Mouse (Mus musculus): ENCODE measurements around the gene 4930579F01Rik. TPM values are rescaled to one million over a fixed set of nuclear protein-coding genes. Genes with fewer than 3 reads are reported as not detected.
A peak's percentile ranks its signal among the peaks of the same experiment; 100 is the strongest.

The 4930579F01Rik gene
- total RNA-seq, 1 experiment from 2014 or later: not detected

DNA sequence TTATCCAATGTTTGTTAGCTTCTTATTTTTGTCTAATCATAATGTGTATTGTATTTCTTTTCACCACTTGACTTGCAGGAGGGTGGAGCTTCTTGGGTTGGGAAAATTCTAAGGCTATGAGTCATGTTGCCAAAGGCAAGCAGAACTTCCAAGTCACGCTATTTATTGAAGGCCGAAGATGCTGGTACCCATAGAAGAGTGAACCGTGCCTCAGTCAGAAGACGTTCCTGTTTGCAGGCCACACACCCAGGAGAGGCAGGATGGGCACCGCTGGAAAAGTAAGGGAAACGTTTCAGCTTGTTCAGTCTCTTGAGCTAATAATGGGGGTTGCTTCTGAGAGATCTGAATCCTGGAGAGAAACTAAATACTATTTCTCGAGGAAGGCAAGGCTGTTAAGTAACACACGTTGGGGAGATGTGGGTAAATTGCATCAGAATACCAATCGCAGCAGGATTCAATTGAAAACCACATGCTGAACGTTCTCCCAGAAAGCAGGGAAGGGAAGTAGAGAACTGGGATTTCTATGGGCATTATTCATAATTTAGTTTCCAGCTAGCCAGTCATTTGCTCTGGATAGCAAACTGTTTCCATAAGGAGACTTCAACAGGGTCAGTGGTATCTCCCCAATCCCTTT, 24.1 kb upstream of the 4930579F01Rik start, which contains the start of gene Adh7:
TSS of gene Adh7 (plus strand) at position 130 of the 634 bp plus-strand sequence.
- no peak for ATAC-seq (replicated peaks; ENCODE audit: low read depth, poor library complexity, severe bottlenecking)

DNA sequence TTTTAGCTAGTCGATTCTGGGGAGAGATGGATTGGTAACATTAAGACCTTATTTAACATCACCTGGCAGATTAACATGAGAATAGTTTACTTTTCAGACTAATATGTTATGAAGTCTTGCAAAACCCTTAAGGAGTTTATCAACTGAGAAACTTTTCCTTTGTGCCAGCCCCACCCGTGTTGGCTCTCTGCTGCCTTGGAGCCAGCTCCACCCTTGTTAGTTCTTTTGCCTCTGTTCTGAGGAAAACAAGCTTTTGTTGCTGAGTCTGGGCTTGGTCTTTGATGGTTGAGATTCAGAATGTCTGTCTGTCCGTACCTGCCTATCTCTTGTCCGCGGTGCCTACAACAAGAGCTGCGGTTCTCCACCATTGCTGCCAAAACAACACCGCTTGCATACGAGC, 22.5 kb upstream of the 4930579F01Rik start:
- ATAC-seq (replicated peaks; ENCODE audit: low read depth, poor library complexity, severe bottlenecking): no peak

DNA sequence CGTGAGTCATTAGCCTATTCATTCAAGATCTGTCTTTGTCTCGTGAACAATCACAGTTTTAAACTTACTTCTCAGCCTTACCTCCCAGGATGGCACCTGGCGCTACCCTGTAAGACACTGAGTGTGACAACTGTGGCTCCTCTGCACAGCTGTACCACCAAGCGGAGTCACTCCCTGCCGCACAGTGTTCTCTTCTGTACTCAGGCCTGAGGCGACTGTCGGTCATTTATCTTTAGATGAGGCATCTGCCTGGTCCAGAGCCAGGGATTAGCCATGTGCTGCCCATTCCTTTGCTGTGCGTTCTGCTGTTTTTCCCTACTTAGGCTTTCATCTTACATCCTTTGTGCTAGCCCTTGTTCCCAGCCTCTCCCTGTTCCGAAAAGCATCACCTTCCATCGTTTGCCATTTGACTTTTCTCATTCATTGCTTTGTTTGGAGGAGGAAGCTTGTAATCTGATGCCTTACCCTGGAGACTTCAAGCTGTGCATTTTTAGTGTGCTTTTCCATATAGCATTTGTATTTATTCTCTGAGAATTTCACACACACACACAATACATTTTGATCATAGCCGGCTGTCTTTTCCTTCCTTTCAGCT, 21.9 kb upstream of the 4930579F01Rik start:
- ATAC-seq (replicated peaks; ENCODE audit: low read depth, poor library complexity, severe bottlenecking): no peak

- ATAC-seq (replicated peaks; ENCODE audit: low read depth, poor library complexity, severe bottlenecking): no peak
Measured at GRCm38 (mm10) chr3:138212431-138212951, 18.9 kb upstream of the 4930579F01Rik start.

DNA sequence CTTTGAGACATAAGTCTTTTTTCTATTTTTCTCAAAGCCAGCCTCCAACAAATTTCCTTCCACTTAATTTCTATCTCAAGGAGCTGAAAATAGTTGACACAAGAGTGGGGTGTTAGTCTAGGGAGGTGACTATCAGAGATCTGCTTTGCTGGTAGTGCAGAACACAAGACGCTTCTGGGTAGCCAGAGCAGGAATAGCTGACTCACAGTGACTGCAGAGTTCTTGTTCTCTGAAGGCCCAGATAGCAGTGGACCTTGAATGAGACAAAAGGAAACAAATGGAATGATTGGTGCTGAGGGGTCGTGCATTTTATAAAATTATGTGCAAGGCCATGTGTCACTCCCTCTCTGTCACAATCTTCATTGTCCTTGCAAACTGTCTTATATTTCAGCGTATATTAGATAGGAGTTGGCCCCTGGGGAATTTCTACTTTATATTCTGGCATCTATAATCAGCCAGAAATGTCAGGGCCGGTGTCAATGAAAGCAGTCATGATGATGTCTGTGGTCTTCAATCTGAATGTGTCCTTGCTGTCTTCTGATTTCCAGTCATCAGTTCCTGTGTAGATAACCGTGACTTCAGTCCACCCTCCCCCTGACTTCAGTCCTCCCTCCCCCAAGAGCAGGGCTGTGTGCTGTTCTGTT, 16.9 kb upstream of the 4930579F01Rik start:
- ATAC-seq (replicated peaks; ENCODE audit: low read depth, poor library complexity, severe bottlenecking): peak; percentile 60

DNA sequence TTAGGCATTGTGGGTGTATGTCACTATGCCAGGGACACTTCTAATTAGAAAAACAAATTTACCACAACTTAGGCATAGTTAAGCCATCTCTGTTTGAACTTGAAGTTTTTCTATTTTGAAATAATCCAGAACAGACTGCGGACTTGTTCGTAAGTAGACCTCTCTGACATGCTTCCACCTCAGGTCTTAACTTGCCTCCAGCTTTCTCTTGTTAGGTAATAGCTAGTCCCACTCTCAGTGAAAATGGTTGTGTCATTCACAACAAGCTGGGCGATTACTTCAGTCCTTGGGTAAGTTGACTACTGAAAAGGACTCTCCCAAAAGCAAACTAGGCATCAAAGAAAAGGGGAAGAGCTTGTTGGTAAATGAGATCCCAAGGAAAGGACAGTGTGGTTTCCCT, 15.2 kb upstream of the 4930579F01Rik start:
- no peak for ATAC-seq (replicated peaks; ENCODE audit: low read depth, poor library complexity, severe bottlenecking)

- ATAC-seq (replicated peaks; ENCODE audit: low read depth, poor library complexity, severe bottlenecking): no peak
Measured at GRCm38 (mm10) chr3:138198722-138199068, 5.1 kb upstream of the 4930579F01Rik start.

DNA sequence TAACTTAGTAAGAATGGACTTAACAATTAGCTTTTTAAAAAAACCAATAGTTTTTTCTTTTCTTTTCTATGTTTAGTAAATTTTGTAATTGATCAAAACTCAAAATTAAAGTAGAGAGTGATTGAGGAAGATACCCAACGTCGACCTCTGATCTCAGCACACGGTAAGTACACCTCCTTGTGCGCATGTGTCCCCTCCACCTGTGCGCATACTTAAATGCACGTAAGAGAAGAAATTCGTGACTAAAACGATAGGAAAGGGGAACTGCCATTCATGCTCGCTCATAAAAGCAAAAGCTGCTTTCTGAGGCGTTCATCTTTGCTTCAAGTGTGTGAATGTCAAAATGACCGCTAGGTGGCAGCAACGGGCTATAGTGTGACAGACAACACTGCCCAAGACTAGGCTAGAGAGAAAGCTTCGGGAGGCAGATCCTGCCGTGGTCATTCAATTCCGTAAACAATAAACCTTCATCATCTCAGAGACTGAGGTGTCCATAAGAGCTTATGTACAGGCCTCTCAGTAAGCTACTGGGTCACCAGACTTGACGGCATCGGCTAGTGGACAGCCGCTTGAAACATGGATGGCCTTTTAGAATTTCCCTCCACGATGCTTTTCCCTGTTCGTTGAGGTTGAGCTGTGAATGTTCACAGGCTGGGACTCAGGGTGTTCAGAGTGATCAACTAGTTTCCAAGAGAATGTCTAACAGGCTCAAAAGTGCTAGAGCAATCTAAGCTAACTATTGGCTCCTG, 4.5 kb upstream of the 4930579F01Rik start:
- peak; percentile 98 for ATAC-seq (replicated peaks; ENCODE audit: low read depth, poor library complexity, severe bottlenecking)

DNA sequence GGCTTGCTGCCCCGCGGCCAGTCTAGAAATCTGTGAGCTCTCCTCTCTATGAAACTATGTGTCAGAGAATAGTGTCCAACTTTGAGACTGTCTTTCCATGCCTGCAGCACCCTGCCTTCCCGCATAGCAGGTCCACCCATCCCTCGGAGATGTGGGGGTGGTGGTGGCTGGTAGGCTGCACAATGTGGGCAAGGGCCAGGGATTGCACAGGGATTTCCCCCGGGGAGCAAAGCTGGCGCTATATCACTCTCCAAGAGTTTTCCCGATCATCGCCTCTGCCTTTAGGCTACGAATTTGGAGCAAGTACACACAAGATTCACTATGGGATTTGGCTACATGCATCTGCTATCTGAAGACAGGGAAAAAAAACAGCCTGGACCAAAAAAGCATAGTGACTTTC, 3.9 kb upstream of the 4930579F01Rik start:
- no peak for ATAC-seq (replicated peaks; ENCODE audit: low read depth, poor library complexity, severe bottlenecking)

GRCm38 (mm10) chr3:138197093-138197492, 3.5 kb upstream of the 4930579F01Rik start:
- ATAC-seq (replicated peaks; ENCODE audit: low read depth, poor library complexity, severe bottlenecking): no peak

DNA sequence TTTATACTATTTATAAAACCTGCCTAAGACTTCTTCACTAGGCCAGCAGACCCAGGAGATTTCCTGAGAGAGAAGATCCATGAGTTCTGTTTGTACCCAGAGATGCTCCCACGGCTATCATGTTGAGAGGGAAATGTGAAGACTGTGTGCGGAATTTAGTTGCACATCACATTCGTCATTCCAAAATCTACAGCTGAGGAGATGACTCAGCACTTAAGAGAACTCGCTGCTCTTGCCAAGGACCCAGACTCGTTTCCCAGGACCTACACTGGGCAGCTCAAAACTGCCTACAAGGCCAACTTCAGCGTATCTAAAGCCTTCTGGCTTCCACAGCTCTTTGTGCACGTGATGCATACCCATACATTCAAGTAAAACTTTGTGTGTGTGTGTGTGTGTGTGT, 1.4 kb downstream of the 4930579F01Rik start:
- ATAC-seq (replicated peaks; ENCODE audit: low read depth, poor library complexity, severe bottlenecking): no peak

DNA sequence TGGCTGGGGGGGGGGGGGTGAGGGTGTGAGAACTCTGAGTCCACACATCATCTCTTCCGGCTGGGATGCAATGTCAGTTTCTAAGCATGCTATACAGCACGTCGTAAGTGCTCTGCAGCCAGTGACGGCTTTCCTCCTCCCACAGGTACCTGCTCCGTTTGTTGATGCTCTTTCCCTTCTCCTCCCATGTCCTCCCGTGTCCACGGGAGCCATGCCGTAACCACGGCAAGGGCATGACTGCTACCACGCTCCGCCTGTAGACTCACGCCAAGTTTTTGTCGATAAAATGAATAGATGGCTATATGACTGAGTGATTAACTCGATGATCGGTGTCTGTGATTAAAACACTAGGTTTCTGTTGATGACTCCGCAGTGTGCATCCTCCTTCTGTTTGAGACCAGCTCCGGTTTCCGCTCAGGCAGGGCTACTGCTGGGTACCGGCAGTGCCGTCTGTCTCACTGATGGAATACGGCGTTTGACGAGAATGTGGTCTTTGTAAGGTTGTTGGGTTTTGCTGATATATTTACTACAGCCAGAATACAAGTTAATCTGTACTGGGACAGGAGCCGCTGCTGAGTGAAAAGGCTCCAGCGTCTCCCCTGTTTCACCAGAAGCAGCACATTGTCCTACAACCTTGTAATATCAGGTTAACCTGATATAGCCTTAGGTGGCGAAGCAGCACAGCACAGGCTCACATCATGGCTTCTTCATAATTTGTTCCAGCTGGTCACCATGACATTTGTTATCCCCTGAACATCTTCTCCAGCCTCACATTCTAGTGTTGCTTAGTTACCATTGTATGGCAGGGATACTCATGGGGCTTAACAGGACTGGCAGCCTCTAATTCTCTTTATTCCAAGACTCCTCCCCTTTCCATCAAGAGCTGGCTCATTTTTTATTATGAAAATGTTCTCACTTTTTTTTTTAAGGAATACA, 7.4 kb downstream of the 4930579F01Rik start:
- ATAC-seq (replicated peaks; ENCODE audit: low read depth, poor library complexity, severe bottlenecking): no peak

- ATAC-seq (replicated peaks; ENCODE audit: low read depth, poor library complexity, severe bottlenecking): no peak
Measured at GRCm38 (mm10) chr3:138185290-138185689, 8.3 kb downstream of the 4930579F01Rik start.

DNA sequence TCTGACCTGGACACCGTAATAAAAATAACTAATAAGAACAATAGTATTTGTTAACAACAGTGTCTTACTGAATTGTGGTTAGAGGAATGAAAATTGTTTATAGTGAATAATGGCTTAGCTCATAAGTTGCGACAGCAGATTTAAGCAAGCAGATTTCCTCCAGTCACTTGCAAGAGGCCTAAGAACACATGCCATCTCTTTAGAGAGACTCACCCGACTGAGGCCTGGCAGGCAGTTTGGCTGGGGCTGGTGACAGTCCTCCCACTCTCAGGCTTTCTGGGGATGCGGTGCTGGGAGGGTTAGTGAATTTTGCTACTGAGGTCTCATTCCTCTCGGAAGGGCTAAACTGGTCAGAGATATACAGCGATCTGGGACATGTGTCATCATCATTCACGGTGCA, 10.3 kb downstream of the 4930579F01Rik start:
- ATAC-seq (replicated peaks; ENCODE audit: low read depth, poor library complexity, severe bottlenecking): no peak

DNA sequence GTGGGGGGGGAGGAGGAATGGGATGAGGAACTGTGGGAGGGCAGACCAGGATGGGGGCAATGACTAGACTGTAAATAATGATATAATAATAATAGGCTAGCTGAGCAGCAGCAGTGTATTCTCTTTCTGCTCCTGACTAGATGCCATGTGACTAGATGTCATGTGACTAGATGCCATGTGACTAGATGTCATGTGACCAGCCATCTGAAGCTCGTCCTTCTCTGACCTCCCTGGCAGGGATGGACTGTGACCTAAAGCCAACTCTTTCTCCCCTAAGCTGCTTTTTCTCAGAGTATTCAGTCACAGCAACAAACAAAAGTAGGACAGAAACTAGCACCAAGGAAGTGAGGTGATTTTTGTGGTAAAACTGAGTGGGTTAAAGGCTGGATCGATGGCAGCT, 11.6 kb downstream of the 4930579F01Rik start:
- no peak for ATAC-seq (replicated peaks; ENCODE audit: low read depth, poor library complexity, severe bottlenecking)

- ATAC-seq (replicated peaks; ENCODE audit: low read depth, poor library complexity, severe bottlenecking): no peak
Measured at GRCm38 (mm10) chr3:138175551-138175950, 18.1 kb downstream of the 4930579F01Rik start.

DNA sequence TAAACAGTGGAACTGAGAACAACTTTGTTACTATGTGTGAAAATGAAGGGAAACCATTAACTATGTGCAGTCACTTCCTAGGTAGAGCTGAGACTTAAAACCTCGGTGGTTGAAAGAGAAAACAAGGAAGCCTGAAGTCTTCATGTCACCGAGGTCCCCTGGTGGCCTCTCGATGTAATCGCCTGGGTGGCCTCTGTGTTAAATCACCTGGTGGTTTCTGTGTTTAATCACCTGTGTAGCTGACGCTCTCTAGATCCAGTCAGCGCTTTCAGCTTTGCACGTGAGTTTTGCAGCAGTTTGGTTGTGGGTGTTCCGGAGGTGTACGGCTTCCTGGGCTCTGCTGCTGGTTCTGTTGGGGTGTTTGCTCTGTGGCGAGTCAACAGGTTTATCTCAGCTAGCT, 20.3 kb downstream of the 4930579F01Rik start:
- ATAC-seq (replicated peaks; ENCODE audit: low read depth, poor library complexity, severe bottlenecking): no peak

- no peak for ATAC-seq (replicated peaks; ENCODE audit: low read depth, poor library complexity, severe bottlenecking)
Measured at GRCm38 (mm10) chr3:138162553-138163183, 31.0 kb downstream of the 4930579F01Rik start.

GRCm38 (mm10) chr3:138161623-138162022, 32.0 kb downstream of the 4930579F01Rik start:
- ATAC-seq (replicated peaks; ENCODE audit: low read depth, poor library complexity, severe bottlenecking): no peak
